Mouse (Mus musculus): ENCODE measurements at regions not wholly inside any gene's neighbourhood (a gene's known extent, or its start where the extent isn't known, plus 50 kb on each side); places are given as distances from the start of the nearest gene placed in this dataset.

DNA sequence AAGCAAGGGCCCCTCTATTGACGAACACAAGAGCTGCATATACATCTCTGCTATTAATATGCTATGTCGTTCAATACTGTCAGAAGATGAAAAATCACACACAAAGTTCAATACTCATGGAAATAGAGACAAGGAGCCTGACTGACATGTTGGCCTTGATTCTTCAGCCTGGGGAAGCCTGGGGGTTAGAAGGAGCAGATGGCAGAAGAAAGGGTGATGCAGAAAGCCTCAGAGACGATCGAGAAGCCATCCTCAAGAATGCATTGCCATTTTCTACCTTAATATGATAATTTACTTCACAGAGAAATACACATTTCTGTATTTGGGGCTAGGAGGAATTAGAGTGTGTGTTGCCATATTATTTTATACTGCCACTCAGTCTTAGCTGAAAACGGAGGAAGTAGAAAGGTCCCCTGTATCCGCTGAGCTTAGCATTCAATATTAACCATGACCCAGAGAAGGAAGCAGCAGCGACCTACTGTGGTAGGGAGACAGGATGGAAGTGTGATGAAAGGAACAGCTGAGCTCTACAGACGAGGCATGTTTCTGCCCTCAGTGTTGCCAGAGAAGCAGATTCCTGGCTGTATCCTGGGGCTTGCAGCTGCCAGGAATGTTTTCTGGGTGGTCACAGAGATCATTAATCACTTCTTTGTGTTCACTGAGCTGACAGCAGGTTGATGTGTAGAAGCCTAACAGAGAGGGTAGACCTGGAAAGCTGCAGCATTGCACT is 105.2 kb downstream of the Lrig3 start:
- ATAC-seq (replicated peaks in 1 of 2; ENCODE audit: insufficient read depth in 1 of 2, low FRiP score in 2 of 2, low TSS enrichment in 1 of 2, low read depth in 1 of 2, poor library complexity in 2 of 2, severe bottlenecking in 2 of 2), result peak; percentile 88 to 89

DNA sequence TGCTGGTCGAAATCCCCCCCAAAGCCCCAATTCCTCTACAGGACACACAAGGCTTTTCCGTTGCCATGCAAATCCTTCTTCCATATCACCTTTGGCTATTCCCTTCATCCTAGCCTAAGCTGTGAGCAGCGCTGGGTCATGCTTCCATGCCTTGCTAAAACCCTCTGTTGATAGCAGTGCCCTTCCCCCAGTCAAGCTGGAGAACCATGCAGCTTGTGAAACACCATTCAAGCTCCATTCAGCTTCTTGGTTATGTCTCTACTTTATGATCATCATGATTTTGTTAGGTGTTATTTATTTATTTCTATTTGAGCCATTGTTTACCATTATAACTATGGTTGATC is 105.7 kb downstream of the Lrig3 start:
- no peak for ATAC-seq (replicated peaks in 1 of 2; ENCODE audit: insufficient read depth in 1 of 2, low FRiP score in 2 of 2, low TSS enrichment in 1 of 2, low read depth in 1 of 2, poor library complexity in 2 of 2, severe bottlenecking in 2 of 2)

GRCm38 (mm10) chr10:126077313-126077966 is 111.5 kb downstream of the Lrig3 start:
- no peak for ATAC-seq (replicated peaks in 1 of 2; ENCODE audit: insufficient read depth in 1 of 2, low FRiP score in 2 of 2, low TSS enrichment in 1 of 2, low read depth in 1 of 2, poor library complexity in 2 of 2, severe bottlenecking in 2 of 2)

- no peak for ATAC-seq (replicated peaks in 1 of 2; ENCODE audit: insufficient read depth in 1 of 2, low FRiP score in 2 of 2, low TSS enrichment in 1 of 2, low read depth in 1 of 2, poor library complexity in 2 of 2, severe bottlenecking in 2 of 2)
Observed at GRCm38 (mm10) chr10:126082576-126082975, 116.6 kb downstream of the Lrig3 start.

DNA sequence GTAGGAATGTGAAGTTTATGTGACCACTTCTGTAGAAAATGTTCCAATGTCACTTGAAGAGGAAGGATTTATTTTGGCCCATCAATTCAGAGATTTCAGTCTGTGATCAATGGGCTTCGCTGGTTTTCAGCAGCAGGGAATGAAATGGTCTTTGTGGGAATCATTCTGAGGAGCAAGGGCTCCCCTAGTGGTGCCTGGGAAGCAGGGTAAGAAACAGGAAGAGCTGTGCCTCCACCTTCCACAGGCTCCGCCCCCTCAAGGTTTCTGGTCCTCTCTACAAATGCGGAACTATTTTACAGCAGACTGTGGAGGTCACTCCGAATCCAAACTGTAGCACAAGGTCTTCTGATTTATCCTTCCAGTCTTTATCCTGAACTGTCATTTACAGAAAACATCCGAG is 120.7 kb downstream of the Lrig3 start:
- no peak for ATAC-seq (replicated peaks in 1 of 2; ENCODE audit: insufficient read depth in 1 of 2, low FRiP score in 2 of 2, low TSS enrichment in 1 of 2, low read depth in 1 of 2, poor library complexity in 2 of 2, severe bottlenecking in 2 of 2)

GRCm38 (mm10) chr10:126094238-126094880 is 128.4 kb downstream of the Lrig3 start:
- ATAC-seq (replicated peaks in 1 of 2; ENCODE audit: insufficient read depth in 1 of 2, low FRiP score in 2 of 2, low TSS enrichment in 1 of 2, low read depth in 1 of 2, poor library complexity in 2 of 2, severe bottlenecking in 2 of 2), result no peak

DNA sequence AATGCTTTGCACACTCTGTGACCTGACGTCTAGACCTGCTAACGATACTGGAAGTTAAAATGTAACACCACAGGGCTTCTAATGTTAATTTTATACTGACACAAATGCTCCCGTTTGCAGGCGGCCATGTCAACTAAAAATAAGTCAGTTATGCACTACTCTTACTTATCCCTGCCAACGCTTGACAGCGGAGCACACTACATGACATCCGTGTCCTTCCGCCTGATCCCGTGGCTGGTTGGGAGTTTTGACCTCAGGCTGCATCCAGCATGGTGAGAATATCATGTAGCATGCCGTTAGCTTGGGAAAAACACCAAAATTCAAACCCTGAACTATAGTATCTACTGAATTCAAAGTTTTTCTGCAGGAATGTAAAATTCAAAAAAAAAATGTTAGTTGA is 131.9 kb downstream of the Lrig3 start:
- ATAC-seq (replicated peaks in 1 of 2; ENCODE audit: insufficient read depth in 1 of 2, low FRiP score in 2 of 2, low TSS enrichment in 1 of 2, low read depth in 1 of 2, poor library complexity in 2 of 2, severe bottlenecking in 2 of 2), result no peak

DNA sequence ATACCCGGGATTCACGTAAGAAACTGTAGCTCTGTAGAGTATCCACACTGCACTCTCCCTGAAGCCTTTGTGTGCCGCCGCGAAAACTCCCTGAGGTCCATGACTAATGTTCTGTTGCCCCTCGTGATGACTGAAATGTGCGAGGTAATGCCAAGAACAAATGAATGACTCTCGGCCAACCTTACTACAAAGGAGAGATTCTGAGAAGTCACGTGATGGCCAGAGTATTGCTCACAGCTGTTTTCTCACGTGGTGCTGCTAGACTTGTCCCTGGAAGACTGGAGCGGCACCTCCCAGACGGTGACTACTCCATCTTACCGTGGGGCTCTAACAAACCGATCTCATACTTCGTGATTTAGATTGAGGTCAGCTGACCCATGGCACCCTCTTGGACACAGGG is 136.9 kb downstream of the Lrig3 start:
- ATAC-seq (replicated peaks in 1 of 2; ENCODE audit: insufficient read depth in 1 of 2, low FRiP score in 2 of 2, low TSS enrichment in 1 of 2, low read depth in 1 of 2, poor library complexity in 2 of 2, severe bottlenecking in 2 of 2), result no peak

DNA sequence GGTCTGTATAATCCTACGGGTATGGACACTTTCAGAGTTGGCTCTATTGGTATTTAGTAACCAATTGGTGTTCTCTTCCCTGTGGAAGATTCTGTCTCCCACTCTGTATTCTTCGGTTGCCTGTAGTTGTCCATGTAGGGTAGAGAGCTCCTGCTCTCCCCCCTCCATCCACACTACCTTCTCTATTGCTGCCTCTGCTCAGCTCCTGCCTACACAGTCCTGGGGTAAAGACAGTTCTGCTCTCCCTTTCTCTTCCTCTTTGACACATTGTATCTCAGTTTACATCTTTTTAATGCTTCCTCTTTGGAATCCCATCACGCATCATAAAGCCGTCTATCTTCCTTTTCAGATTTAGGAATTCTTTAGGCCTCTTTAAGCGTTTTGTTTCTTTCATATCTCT is 147.1 kb downstream of the Lrig3 start:
- ATAC-seq (replicated peaks in 1 of 2; ENCODE audit: insufficient read depth in 1 of 2, low FRiP score in 2 of 2, low TSS enrichment in 1 of 2, low read depth in 1 of 2, poor library complexity in 2 of 2, severe bottlenecking in 2 of 2), result no peak

GRCm38 (mm10) chr10:126115386-126115785 is 149.4 kb downstream of the Lrig3 start:
- no peak for ATAC-seq (replicated peaks in 1 of 2; ENCODE audit: insufficient read depth in 1 of 2, low FRiP score in 2 of 2, low TSS enrichment in 1 of 2, low read depth in 1 of 2, poor library complexity in 2 of 2, severe bottlenecking in 2 of 2)

DNA sequence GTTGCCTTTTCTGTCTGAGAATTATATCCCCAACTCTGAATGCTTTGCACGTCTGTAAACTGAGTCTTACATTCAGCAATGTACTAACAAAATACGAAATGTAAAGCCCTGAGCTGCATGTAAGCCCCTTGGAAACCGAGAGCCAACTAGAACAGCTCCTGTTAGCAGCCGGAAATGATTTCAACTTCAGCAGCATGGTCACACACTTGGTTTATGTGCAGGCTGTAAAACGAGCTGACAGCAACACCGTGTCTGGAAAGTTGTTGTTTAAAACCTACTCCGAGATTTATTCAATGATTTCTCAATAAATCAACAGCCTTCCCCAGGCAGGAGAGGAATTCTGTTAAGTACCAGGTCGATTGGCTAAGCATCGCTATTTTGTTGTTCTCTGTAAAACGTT is 155.7 kb downstream of the Lrig3 start:
- no peak for ATAC-seq (replicated peaks in 1 of 2; ENCODE audit: insufficient read depth in 1 of 2, low FRiP score in 2 of 2, low TSS enrichment in 1 of 2, low read depth in 1 of 2, poor library complexity in 2 of 2, severe bottlenecking in 2 of 2)

DNA sequence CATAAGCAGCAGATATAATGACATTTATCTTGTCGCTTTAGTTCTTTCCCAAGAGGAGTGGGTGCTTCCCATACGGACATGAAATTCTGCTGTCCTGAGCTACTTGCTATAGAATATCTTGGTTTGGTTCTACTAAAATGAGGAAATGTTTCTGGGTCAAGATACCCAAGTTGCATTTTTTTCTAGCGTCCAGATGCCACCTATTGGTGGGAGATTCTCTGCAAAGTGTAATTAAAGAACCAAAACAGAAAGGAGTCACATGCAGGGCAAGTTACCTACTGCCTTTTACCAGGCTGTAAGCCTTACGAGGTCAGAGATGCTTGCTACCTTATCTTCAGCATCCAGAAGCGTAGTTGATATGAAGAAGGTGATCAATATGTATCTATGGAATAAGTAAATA is 156.5 kb downstream of the Lrig3 start:
- ATAC-seq (replicated peaks in 1 of 2; ENCODE audit: insufficient read depth in 1 of 2, low FRiP score in 2 of 2, low TSS enrichment in 1 of 2, low read depth in 1 of 2, poor library complexity in 2 of 2, severe bottlenecking in 2 of 2), result no peak

- no peak for ATAC-seq (replicated peaks in 1 of 2; ENCODE audit: insufficient read depth in 1 of 2, low FRiP score in 2 of 2, low TSS enrichment in 1 of 2, low read depth in 1 of 2, poor library complexity in 2 of 2, severe bottlenecking in 2 of 2)
Observed at GRCm38 (mm10) chr10:126133188-126133587, 167.2 kb downstream of the Lrig3 start.

DNA sequence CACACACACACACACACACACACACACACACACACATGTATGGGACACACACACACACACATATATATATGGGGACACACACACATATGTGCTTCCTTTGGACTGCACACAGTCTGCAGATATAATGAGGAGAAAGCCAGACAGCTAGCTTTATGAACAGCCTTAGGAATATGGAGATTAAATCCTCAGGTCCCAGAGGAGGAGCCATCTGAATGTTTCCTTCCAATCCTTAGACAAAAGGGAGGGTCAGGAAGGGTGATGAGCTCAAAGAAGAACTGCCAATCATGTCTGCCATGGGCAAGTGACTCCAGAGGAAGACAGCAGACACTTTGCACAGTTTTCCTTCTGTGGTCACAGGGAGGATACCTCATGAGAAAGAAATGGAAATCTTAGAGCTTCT is 168.0 kb downstream of the Lrig3 start:
- no peak for ATAC-seq (replicated peaks in 1 of 2; ENCODE audit: insufficient read depth in 1 of 2, low FRiP score in 2 of 2, low TSS enrichment in 1 of 2, low read depth in 1 of 2, poor library complexity in 2 of 2, severe bottlenecking in 2 of 2)

GRCm38 (mm10) chr10:126138585-126138984 is 172.6 kb downstream of the Lrig3 start:
- ATAC-seq (replicated peaks in 1 of 2; ENCODE audit: insufficient read depth in 1 of 2, low FRiP score in 2 of 2, low TSS enrichment in 1 of 2, low read depth in 1 of 2, poor library complexity in 2 of 2, severe bottlenecking in 2 of 2), result no peak

- no peak for ATAC-seq (replicated peaks in 1 of 2; ENCODE audit: insufficient read depth in 1 of 2, low FRiP score in 2 of 2, low TSS enrichment in 1 of 2, low read depth in 1 of 2, poor library complexity in 2 of 2, severe bottlenecking in 2 of 2)
Observed at GRCm38 (mm10) chr10:126141586-126141985, 175.6 kb downstream of the Lrig3 start.

- no peak for ATAC-seq (replicated peaks in 1 of 2; ENCODE audit: insufficient read depth in 1 of 2, low FRiP score in 2 of 2, low TSS enrichment in 1 of 2, low read depth in 1 of 2, poor library complexity in 2 of 2, severe bottlenecking in 2 of 2)
Observed at GRCm38 (mm10) chr10:126143833-126144232, 177.9 kb downstream of the Lrig3 start.

DNA sequence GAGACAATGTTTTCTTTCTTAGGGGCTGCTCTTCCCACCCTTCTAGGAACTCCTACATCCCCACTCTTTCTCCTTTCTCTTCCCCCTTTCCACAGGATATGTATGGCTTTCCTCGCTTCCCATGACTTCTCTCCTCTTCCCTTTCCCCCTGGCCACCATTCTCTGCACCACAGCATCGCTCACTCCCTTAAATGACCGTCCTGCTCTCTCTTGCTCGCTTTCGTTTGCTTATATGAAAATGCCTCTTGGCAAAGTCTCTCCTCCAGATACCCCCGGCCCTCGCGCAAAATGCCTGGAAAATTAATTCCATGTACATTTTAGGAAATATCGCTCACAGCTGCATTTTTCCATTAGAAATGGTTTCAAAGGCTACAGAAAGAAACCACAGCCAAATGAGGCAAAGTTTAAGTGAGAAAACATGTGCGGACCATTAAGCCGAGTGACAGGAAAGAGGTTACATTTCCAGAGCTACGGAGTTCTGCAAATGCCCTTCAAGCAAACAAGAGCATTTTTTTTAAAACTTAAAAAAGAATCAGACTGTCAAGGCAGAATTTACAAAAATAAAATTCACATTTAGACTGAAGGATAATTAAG is 178.7 kb downstream of the Lrig3 start:
- ATAC-seq (replicated peaks in 1 of 2; ENCODE audit: insufficient read depth in 1 of 2, low FRiP score in 2 of 2, low TSS enrichment in 1 of 2, low read depth in 1 of 2, poor library complexity in 2 of 2, severe bottlenecking in 2 of 2), result no peak
